Mouse (Mus musculus): ENCODE results near the gene Ankrd66. TPM values are rescaled to one million over a fixed set of nuclear protein-coding genes. Genes with fewer than 3 reads are reported as not detected.
"Not testable (repeated sequence)": the region's sequence is repeated elsewhere in the genome, so short reads cannot be mapped to it uniquely, and the experiment has no call there.

The Ankrd66 gene
- total RNA-seq, 2 experiments from 2014 or later, result 0.25 to 0.37 TPM

DNA sequence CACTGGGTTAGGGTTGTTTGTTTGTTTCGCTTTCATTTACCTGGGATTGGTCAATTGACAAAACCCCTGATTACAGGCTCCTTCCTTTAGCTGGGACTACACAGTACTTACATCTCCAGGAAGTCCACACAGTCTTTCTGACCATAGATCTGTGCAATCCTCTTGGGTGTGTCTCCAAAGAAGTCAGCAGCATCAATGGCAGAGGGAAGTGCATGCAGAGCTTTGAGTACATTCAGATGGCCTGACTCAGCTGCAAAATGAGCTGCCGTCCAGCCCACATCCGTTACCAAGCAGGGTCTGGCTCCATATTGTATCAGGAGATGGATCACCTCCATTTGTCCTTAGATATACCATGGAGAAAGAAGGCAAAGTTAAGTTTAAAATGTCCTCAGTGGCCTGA, 4.7 kb downstream of the Ankrd66 start:
- DNase-seq (ENCODE audit: low spot score in 2 of 2), result no peak

GRCm38 (mm10) chr17:43536841-43537240, 6.6 kb downstream of the Ankrd66 start:
- not testable (repeated sequence) for DNase-seq (ENCODE audit: low spot score in 2 of 2)

- DNase-seq (ENCODE audit: low spot score in 2 of 2), result peak; percentile 41 to 56
These were observed 8.8 kb downstream of the Ankrd66 start for GRCm38 (mm10) chr17:43534362-43535222.

- DNase-seq (ENCODE audit: low spot score in 2 of 2), result no peak
These were observed 12.2 kb downstream of the Ankrd66 start for GRCm38 (mm10) chr17:43531192-43531591.

- DNase-seq (ENCODE audit: low spot score in 2 of 2), result peak; percentile 32 to 59
These were observed 12.9 kb downstream of the Ankrd66 start for GRCm38 (mm10) chr17:43530507-43530906.

DNA sequence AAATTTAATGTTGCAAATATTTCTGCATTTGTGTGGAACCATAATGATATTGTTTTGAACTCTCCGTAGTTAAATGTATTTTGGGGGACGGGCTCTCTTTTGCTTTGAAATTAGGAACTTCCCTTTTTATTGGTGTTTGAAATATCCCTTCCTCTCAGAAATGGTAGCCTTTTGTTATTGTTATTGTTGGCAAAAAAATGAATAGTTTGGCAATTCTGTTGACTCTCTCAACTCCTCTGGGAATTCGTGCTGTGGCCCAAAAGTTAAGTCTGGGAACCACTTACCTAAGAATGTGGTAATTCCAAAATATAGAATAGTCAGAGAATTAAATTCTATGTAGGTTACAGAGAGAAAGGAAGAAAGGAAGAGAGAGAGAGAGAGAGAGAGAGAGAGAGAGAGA, 23.3 kb downstream of the Ankrd66 start:
- no peak for DNase-seq (ENCODE audit: low spot score in 2 of 2)

DNA sequence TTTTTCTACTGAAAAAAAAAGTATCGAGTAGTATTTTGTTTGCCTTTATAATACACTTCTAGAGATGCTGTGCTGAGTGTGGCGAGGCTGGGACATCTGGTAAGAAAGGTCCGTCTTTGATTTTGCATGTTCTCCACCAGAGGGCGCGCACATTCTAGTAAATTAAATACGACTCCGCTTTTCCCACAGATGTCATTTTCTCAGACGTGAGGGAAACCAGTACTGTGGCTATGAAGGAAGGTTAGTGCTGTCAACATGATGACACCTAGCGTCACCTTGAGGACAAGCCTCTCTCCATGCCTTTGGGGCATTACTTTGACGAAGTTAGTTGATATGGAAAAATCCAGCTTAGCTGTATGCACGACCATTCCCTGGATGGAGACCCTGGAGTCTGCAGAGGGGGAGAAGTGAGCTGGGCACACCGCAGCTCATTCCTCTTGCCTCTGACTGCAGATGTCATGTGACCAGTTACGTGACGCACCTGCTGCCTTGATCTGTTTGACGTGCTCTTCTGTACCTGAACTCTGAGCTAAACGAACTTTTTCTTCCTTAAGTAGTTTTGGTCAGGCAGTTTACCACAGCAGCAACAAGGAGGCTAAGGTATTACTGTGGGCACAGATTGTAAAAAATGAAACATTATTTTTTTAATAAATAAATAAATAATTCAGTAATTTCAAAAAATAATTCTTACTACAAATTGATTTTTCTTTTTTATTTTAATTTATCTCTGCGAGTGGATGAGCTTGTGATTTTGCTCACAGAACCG, 24.6 kb downstream of the Ankrd66 start:
- peak; percentile 76 to 80 for DNase-seq (ENCODE audit: low spot score in 2 of 2)

DNA sequence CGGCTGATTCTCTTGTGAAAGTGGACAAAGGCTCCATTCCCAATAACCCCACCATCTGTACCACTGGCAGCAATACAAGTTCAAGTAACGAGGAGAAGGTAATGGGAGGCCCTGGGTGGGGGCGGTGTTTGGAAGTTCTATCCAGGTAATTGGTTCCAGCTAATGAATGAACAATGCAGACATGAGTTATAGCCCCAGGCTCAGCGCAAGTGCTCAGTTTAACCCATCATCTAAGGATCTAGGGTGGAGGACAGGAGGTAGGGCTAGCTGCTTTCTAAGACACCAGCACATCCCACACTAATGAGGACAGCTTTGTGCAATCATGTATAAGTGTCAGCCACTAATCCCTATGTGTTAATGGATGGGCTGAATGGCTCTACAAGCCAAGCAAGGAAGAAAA, 32.7 kb downstream of the Ankrd66 start:
- DNase-seq (ENCODE audit: low spot score in 2 of 2), result no peak

DNA sequence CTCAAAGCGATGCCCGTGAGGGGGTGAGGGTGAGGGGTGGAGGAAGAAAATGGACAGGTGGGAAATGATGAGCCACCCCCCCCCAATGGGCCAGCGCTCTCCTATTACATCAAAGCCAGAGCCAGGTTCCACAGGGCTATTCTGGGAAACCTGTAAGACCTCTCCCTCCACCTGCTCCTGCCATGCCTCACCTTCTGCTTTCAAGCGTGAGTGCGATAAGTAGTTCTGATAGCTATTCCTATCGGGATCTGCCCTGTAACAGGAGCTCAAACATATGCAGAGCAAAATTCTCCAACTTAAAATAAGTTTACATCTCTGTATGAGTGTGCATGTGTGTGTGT, 38.9 kb downstream of the Ankrd66 start:
- DNase-seq (ENCODE audit: low spot score in 2 of 2), result no peak

GRCm38 (mm10) chr17:43503861-43504593, 39.4 kb downstream of the Ankrd66 start:
- DNase-seq (ENCODE audit: low spot score in 2 of 2), result no peak

DNA sequence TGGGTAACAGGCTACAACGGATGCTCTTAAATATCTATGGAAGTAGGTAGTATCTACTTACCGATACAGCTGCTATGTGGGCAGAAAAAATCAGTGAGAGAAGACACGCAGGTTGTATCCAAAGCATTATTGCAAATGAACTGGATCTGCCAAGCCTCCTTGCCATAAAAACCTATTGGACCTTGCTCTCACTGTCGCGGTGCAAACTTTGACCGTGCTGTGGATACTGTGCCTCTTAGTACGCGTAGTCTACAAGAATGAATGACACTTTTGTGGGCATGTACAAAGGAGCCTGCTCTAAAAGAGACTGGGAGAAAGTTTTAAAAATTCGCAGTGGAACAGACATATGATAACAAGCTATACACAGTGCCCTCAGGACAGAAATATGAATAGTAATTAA, 40.8 kb downstream of the Ankrd66 start, which contains the start of gene Mep1a:
Mep1a (minus strand) TSS at position 221 of the 400 bp plus-strand sequence.
- DNase-seq (ENCODE audit: low spot score in 2 of 2), result no peak

DNA sequence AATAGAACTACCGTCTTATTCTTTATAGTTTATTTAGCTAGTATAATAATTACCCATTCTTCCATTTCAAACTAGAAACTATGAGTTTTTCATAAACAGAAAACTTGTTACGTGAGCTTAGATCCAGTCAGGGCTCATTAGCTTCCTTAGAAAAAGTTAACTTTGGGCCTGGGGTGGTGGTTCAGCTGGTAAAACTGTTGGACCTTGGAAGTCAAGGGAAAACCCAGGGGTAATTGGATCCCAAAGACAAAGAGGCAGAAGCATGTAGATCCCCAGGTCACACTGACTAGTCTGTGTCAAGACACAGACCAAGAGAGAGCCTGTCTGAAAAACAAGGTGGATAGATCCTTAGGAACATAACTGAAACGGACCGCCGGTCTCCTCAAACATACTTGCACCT, 41.8 kb downstream of the Ankrd66 start:
- DNase-seq (ENCODE audit: low spot score in 2 of 2), result no peak

DNA sequence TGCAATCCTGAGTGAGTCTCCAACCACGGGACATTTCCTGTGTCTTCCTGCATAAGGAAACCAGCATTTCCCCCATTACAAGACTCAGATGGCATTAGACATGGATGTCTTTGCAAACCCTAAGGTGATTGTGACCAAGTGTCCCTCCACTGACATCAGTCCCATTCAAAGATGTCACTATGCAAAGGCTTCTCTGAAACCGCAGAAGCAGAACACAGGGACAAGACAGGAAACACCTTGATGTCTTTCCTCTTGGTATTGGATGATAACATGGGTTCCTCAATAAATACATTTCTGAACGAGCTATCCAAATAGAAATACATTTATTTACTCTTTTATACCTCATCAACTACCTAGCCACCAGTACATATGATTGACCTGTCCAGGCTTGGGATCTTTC, 42.2 kb downstream of the Ankrd66 start:
- DNase-seq (ENCODE audit: low spot score in 2 of 2), result no peak

GRCm38 (mm10) chr17:43500513-43500912, 42.9 kb downstream of the Ankrd66 start:
- DNase-seq (ENCODE audit: low spot score in 2 of 2), result no peak

DNA sequence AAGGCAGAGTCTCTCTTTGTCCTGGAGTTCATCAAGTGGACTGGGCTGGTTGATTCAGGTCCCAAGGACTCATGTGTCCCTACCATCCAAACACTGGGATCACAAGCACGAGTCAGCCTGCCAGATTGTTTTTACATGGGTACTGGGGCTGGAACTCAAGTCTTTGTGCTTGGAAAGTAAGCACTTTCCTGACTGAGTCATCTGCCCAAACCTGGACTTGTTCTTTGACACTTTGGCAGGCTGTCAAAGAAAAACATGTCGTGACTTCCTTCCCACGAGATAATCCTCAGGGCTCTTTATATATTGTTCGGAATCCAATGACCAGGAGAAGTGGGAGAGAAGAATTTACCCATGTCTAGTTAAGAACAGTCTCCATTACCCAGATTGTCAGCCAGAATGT, 45.9 kb downstream of the Ankrd66 start:
- no peak for DNase-seq (ENCODE audit: low spot score in 2 of 2)

GRCm38 (mm10) chr17:43495502-43495901, 47.9 kb downstream of the Ankrd66 start:
- DNase-seq (ENCODE audit: low spot score in 2 of 2), result no peak

DNA sequence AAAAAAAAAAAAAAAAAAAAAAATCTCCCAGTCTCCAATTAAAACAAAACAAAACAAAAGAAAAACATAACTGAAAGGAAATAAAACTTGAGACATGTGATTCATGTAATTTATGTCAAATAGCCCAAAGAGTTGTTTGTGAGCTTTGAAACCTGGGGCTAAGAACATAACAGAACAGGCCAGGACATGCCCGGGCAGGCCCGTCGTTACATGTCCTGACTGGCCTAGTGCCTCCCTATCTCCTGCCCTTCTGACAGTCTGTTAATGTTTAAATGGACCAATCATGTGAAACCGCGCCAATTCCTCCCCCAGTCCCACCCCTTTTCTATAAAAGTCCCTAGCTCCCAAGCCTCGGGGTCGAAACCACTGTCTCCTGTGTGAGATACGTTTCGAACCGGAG, 53.1 kb downstream of the Ankrd66 start:
- DNase-seq (ENCODE audit: low spot score in 2 of 2), result not testable (repeated sequence)

DNA sequence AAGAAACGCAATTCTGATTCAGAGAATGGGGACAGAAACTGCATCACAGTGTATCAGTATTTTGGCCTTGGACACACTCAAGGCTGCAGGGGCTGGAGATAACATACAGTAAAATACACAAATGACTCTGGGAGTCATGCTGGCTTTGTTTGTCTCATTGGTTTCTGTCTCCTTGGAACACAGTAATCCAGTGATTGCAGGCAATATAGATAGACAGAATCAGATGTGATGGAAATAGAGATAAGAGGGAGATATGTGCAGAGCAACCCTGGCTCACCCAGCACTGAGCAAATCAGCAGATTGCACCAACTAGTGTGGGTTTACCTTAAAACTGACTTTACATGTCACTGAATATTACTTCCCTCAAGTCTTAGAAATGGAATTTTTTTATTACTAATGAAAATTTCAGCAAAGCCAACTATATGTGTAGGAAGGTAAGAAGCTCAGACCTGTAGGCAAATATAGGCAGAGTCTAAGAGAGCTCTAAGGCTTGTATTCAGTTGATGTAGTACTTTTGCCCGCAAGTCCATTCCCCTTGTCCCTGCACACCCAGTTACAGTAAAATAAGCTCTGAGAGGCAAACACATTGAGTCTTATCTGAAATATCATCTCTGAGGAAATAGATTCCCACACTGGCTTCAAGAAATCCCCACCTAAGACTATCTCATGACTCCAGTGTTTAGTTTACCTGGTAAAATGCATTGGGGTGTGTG, 54.8 kb downstream of the Ankrd66 start:
- no peak for DNase-seq (ENCODE audit: low spot score in 2 of 2)

DNA sequence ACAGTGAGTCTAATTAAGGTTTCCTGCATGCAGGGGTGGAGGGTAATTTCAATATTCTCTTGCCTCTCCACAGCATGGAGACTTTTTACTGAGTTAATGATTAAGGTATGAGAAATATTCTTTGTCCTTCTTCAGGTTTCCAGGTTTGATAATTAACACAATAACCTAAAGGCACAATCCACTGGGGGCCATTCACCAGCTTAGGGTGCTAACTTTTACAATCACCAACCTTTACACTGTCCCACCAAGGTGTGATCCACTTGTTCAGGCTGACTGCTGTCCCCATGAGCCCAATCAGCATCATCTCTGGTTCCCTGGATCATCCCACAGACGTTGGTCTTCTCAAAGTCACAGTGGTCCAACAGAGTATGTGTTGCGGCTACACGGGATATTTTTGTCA, 57.5 kb downstream of the Ankrd66 start:
- no peak for DNase-seq (ENCODE audit: low spot score in 2 of 2)
